In the genomic region with DNA sequence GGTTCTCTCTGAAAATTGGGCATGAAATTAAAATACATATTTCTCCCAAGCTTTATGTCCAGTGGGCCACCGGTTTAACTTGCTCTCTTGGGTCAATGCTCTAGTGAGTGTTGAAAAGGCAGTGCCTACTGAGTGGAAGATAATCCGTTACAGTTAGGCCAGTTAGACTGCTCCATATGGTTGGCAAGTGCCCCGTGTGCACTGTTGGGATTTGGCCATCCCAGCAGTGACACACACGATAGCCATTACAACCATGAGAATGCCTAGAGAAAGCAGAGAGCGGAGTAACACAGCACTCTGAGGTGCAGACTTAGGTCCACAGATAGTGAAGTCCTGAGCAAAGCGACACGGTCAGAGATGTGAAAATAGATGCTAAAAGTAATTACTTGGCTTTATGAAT, we compare ENCODE assay signal across 11 mouse cellular contexts.
"Had no signal": no experiment of that assay in that cellular context is flagged by ENCODE, and none has a peak within 500 bp of the region (broad histone marks: within the 10 kb centered on the region; RNA-seq: fewer than 3 reads in every experiment).

No protein-coding gene starts in this region.

- H3K4me3 ChIP-seq: liver, embryonic 13.5 days had no signal

- DNase-seq: kidney, postnatal 14 days; kidney, postnatal 4 days; liver, embryonic 13.5 days; lung, adult 2 months; lung, postnatal 14 days; lung, postnatal 4 days; midbrain, embryonic 14.5 days; thymus, adult 2 months; thymus, postnatal 14 days; thymus, postnatal 4 days had no signal

- H3K27ac ChIP-seq: liver, embryonic 13.5 days; stomach, postnatal 0 days had no signal
